Mouse (Mus musculus): ENCODE results near the gene Lig3. TPM values are rescaled to one million over a fixed set of nuclear protein-coding genes. Genes with fewer than 3 reads are reported as not detected.
A peak's percentile ranks its signal among the peaks of the same experiment; 100 is the strongest.

Lig3 gene
- polyA plus RNA-seq, 1 experiment from 2014 or later, result 24.2 TPM

GRCm38 (mm10) chr11:82835616-82836432 is 54.9 kb downstream of the Lig3 start:
- no peak overlapping the region for H3K4me3 ChIP-seq (ENCODE audit: low read depth, low read length)
- 72% methylated on average over 11 of the region's 11 CpGs for WGBS (ENCODE audit: insufficient replicate concordance)
- H3K9me3 ChIP-seq (replicated peaks; ENCODE audit: control insufficient read depth, low read length), result no peaks in the 10 kb centered on the region
- H3K9ac ChIP-seq (ENCODE audit: low read depth, low read length), result no peak overlapping the region
- H3K4me1 ChIP-seq (ENCODE audit: control insufficient read depth, insufficient read depth, low read length), result peaks cover 9% of the 10 kb centered on the region; the same call in 1 of the 2 replicates
- no peaks in the 10 kb centered on the region for H3K36me3 ChIP-seq (ENCODE audit: control insufficient read depth, insufficient read depth, low read length)
- H3K4me2 ChIP-seq, result no peak overlapping the region
- no peak for ATAC-seq (replicated peaks; ENCODE audit: insufficient number of reproducible peaks, low FRiP score, low TSS enrichment)
- no peaks in the 10 kb centered on the region for H3K27me3 ChIP-seq (ENCODE audit: control insufficient read depth, insufficient read depth, low read length)
- no peak overlapping the region for H3K27ac ChIP-seq (ENCODE audit: low read depth, low read length)

- Histone ChIP-seq H3K27ac (ENCODE audit: low read depth, low read length) (no peak overlapping the region), H3K36me3 (ENCODE audit: control insufficient read depth, insufficient read depth, low read length) (no peaks in the 10 kb centered on the region), H3K27me3 (ENCODE audit: control insufficient read depth, insufficient read depth, low read length) (no peaks in the 10 kb centered on the region), H3K4me1 (ENCODE audit: control insufficient read depth, insufficient read depth, low read length) (no peaks in the 10 kb centered on the region), H3K4me2 (no peak overlapping the region), H3K9ac (ENCODE audit: low read depth, low read length) (no peak overlapping the region), H3K9me3 (replicated peaks; ENCODE audit: control insufficient read depth, low read length) (no peaks in the 10 kb centered on the region), H3K4me3 (ENCODE audit: low read depth, low read length) (no peak overlapping the region)
- no peak for ATAC-seq (replicated peaks; ENCODE audit: insufficient number of reproducible peaks, low FRiP score, low TSS enrichment)
- WGBS (ENCODE audit: insufficient replicate concordance), result 78% methylated on average over 7 of the region's 7 CpGs
These were observed 56.3 kb downstream of the Lig3 start for GRCm38 (mm10) chr11:82837192-82837591.

- H3K4me2 ChIP-seq, result no peak overlapping the region
- ATAC-seq (replicated peaks; ENCODE audit: insufficient number of reproducible peaks, low FRiP score, low TSS enrichment), result no peak
- H3K4me3 ChIP-seq (ENCODE audit: low read depth, low read length), result no peak overlapping the region
- H3K36me3 ChIP-seq (ENCODE audit: control insufficient read depth, insufficient read depth, low read length), result no peaks in the 10 kb centered on the region
- H3K4me1 ChIP-seq (ENCODE audit: control insufficient read depth, insufficient read depth, low read length), result no peaks in the 10 kb centered on the region
- no peaks in the 10 kb centered on the region for H3K27me3 ChIP-seq (ENCODE audit: control insufficient read depth, insufficient read depth, low read length)
- no peak overlapping the region for H3K27ac ChIP-seq (ENCODE audit: low read depth, low read length)
- H3K9me3 ChIP-seq (replicated peaks; ENCODE audit: control insufficient read depth, low read length), result no peaks in the 10 kb centered on the region
- WGBS (ENCODE audit: insufficient replicate concordance), result 59% methylated on average over 7 of the region's 7 CpGs
- no peak overlapping the region for H3K9ac ChIP-seq (ENCODE audit: low read depth, low read length)
These were observed 56.9 kb downstream of the Lig3 start for GRCm38 (mm10) chr11:82837848-82838247.

GRCm38 (mm10) chr11:82838511-82838910 is 57.6 kb downstream of the Lig3 start:
- no peaks in the 10 kb centered on the region for H3K4me1 ChIP-seq (ENCODE audit: control insufficient read depth, insufficient read depth, low read length)
- H3K4me2 ChIP-seq, result no peak overlapping the region
- no peak overlapping the region for H3K27ac ChIP-seq (ENCODE audit: low read depth, low read length)
- H3K36me3 ChIP-seq (ENCODE audit: control insufficient read depth, insufficient read depth, low read length), result no peaks in the 10 kb centered on the region
- H3K27me3 ChIP-seq (ENCODE audit: control insufficient read depth, insufficient read depth, low read length), result no peaks in the 10 kb centered on the region
- 57% methylated on average over 5 of the region's 5 CpGs for WGBS (ENCODE audit: insufficient replicate concordance)
- ATAC-seq (replicated peaks; ENCODE audit: insufficient number of reproducible peaks, low FRiP score, low TSS enrichment), result no peak
- H3K9ac ChIP-seq (ENCODE audit: low read depth, low read length), result no peak overlapping the region
- no peak overlapping the region for H3K4me3 ChIP-seq (ENCODE audit: low read depth, low read length)
- no peaks in the 10 kb centered on the region for H3K9me3 ChIP-seq (replicated peaks; ENCODE audit: control insufficient read depth, low read length)

- Histone ChIP-seq H3K27ac (ENCODE audit: low read depth, low read length) (no peak overlapping the region; the same call in 1 of the 2 replicates), H3K4me3 (ENCODE audit: low read depth, low read length) (0 out of 2 replicates have a peak overlapping the region, but pooled peaks have one; percentile 1), H3K4me1 (ENCODE audit: control insufficient read depth, insufficient read depth, low read length) (peaks cover 5% of the 10 kb centered on the region; the same call in 1 of the 2 replicates), H3K27me3 (ENCODE audit: control insufficient read depth, insufficient read depth, low read length) (no peaks in the 10 kb centered on the region), H3K36me3 (ENCODE audit: control insufficient read depth, insufficient read depth, low read length) (no peaks in the 10 kb centered on the region), H3K9ac (ENCODE audit: low read depth, low read length) (peak overlapping the region; percentile 25), H3K4me2 (peak overlapping the region; percentile 69), H3K9me3 (replicated peaks; ENCODE audit: control insufficient read depth, low read length) (no peaks in the 10 kb centered on the region)
- ATAC-seq (replicated peaks; ENCODE audit: insufficient number of reproducible peaks, low FRiP score, low TSS enrichment), result no peak
- 63% methylated on average over 11 of the region's 11 CpGs for WGBS (ENCODE audit: insufficient replicate concordance)
These were observed 64.0 kb downstream of the Lig3 start for GRCm38 (mm10) chr11:82844771-82845414.

GRCm38 (mm10) chr11:82845415-82846078 is 64.6 kb downstream of the Lig3 start:
- H3K27me3 ChIP-seq (ENCODE audit: control insufficient read depth, insufficient read depth, low read length), result no peaks in the 10 kb centered on the region
- peaks cover 5% of the 10 kb centered on the region; the same call in 1 of the 2 replicates for H3K4me1 ChIP-seq (ENCODE audit: control insufficient read depth, insufficient read depth, low read length)
- 18% methylated on average over 16 of the region's 16 CpGs for WGBS (ENCODE audit: insufficient replicate concordance)
- H3K36me3 ChIP-seq (ENCODE audit: control insufficient read depth, insufficient read depth, low read length), result no peaks in the 10 kb centered on the region
- H3K9me3 ChIP-seq (replicated peaks; ENCODE audit: control insufficient read depth, low read length), result no peaks in the 10 kb centered on the region
- H3K27ac ChIP-seq (ENCODE audit: low read depth, low read length), result peak overlapping the region; percentile 77
- peak; percentile 87 for ATAC-seq (replicated peaks; ENCODE audit: insufficient number of reproducible peaks, low FRiP score, low TSS enrichment)
- H3K4me2 ChIP-seq, result peak overlapping the region; percentile 69
- peak overlapping the region; percentile 6 for H3K4me3 ChIP-seq (ENCODE audit: low read depth, low read length)
- H3K9ac ChIP-seq (ENCODE audit: low read depth, low read length), result peak overlapping the region; percentile 25

- Histone ChIP-seq H3K4me2 (peak overlapping the region; percentile 69), H3K9me3 (replicated peaks; ENCODE audit: control insufficient read depth, low read length) (no peaks in the 10 kb centered on the region), H3K27me3 (ENCODE audit: control insufficient read depth, insufficient read depth, low read length) (no peaks in the 10 kb centered on the region), H3K4me3 (ENCODE audit: low read depth, low read length) (peak overlapping the region; percentile 6), H3K36me3 (ENCODE audit: control insufficient read depth, insufficient read depth, low read length) (no peaks in the 10 kb centered on the region), H3K4me1 (ENCODE audit: control insufficient read depth, insufficient read depth, low read length) (peaks cover 5% of the 10 kb centered on the region; the same call in 1 of the 2 replicates), H3K27ac (ENCODE audit: low read depth, low read length) (peak overlapping the region; percentile 77), H3K9ac (ENCODE audit: low read depth, low read length) (peak overlapping the region; percentile 2; the same call in 1 of the 2 replicates)
- peak; percentile 82 for ATAC-seq (replicated peaks; ENCODE audit: insufficient number of reproducible peaks, low FRiP score, low TSS enrichment)
- WGBS (ENCODE audit: insufficient replicate concordance), result 11% methylated on average over 4 of the region's 4 CpGs
These were observed 65.2 kb downstream of the Lig3 start for GRCm38 (mm10) chr11:82846079-82846436.

GRCm38 (mm10) chr11:82846938-82847337 is 66.0 kb downstream of the Lig3 start:
- no peak overlapping the region for H3K9ac ChIP-seq (ENCODE audit: low read depth, low read length)
- 76% methylated on average over 3 of the region's 3 CpGs for WGBS (ENCODE audit: insufficient replicate concordance)
- no peaks in the 10 kb centered on the region for H3K36me3 ChIP-seq (ENCODE audit: control insufficient read depth, insufficient read depth, low read length)
- H3K9me3 ChIP-seq (replicated peaks; ENCODE audit: control insufficient read depth, low read length), result no peaks in the 10 kb centered on the region
- 0 out of 2 replicates have a peak overlapping the region, but pooled peaks have one; percentile 31 for H3K4me2 ChIP-seq
- H3K4me3 ChIP-seq (ENCODE audit: low read depth, low read length), result no peak overlapping the region
- peak overlapping the region; percentile 22 for H3K27ac ChIP-seq (ENCODE audit: low read depth, low read length)
- peaks cover 7% of the 10 kb centered on the region; the same call in 1 of the 2 replicates for H3K4me1 ChIP-seq (ENCODE audit: control insufficient read depth, insufficient read depth, low read length)
- no peaks in the 10 kb centered on the region for H3K27me3 ChIP-seq (ENCODE audit: control insufficient read depth, insufficient read depth, low read length)
- ATAC-seq (replicated peaks; ENCODE audit: insufficient number of reproducible peaks, low FRiP score, low TSS enrichment), result no peak

Data from heart, embryonic 11.5 days (tissue).